Mouse (Mus musculus) kidney, embryonic 14.5 days (tissue): ENCODE data around the gene Cog4. TPM values are rescaled to one million over a fixed set of nuclear protein-coding genes. Genes with fewer than 3 reads are reported as not detected.

Experiments used
- ATAC-seq: fragments of 200-750 bp; cut with Nextera tagmentation; 2 replicates; pipeline ENCODE4 v1.8.0; 2017; ENCODE audit warnings: moderate number of reproducible peaks, mild to moderate bottlenecking, moderate TSS enrichment, moderate library complexity; ENCODE audit not compliant: low FRiP score, low TSS enrichment
- H3K27ac ChIP-seq: fragments of 300-500 bp; sonication (generic); 2 replicates; pipeline ENCODE4 v1.5.1; 2014; ENCODE audit warnings: low read depth, mild to moderate bottlenecking, low read length, moderate library complexity, mixed read lengths
- H3K27me3 ChIP-seq: fragments of 300-500 bp; sonication (generic); 2 replicates; pipeline ENCODE4 v1.6.1; 2014; ENCODE audit warnings: mild to moderate bottlenecking, low read length; ENCODE audit not compliant: control insufficient read depth, insufficient read depth
- H3K36me3 ChIP-seq: fragments of 300-500 bp; sonication (generic); 2 replicates; pipeline ENCODE4 v1.6.1; 2014; ENCODE audit warnings: low read length, mixed read lengths; ENCODE audit not compliant: control insufficient read depth, insufficient read depth
- H3K4me1 ChIP-seq: fragments of 300-500 bp; sonication (generic); 2 replicates; pipeline ENCODE4 v1.6.1; 2014; ENCODE audit warnings: low read length, mixed read lengths; ENCODE audit not compliant: control insufficient read depth, insufficient read depth
- H3K4me2 ChIP-seq: fragments of 300-500 bp; sonication (generic); replicated peaks from 2 replicates; pipeline ENCODE4 v1.6.1; 2014; ENCODE audit warnings: low read depth, mild to moderate bottlenecking, low read length
- H3K4me3 ChIP-seq: fragments of 300-500 bp; sonication (generic); 2 replicates; pipeline ENCODE4 v1.5.1; 2014; ENCODE audit warnings: mild to moderate bottlenecking, low read length
- H3K9ac ChIP-seq: fragments of 300-500 bp; sonication (generic); 2 replicates; pipeline ENCODE4 v1.6.1; 2014; ENCODE audit warnings: low read depth, mild to moderate bottlenecking, low read length, moderate library complexity
- H3K9me3 ChIP-seq: fragments of 300-500 bp; sonication (generic); 2 replicates; pipeline ENCODE4 v1.6.1; 2016; ENCODE audit warnings: low read length; ENCODE audit not compliant: control insufficient read depth
- WGBS: fragments of 180-500 bp; shearing (Covaris S2); extraction: QIAGEN DNeasy Blood & Tissue Kit; methylation state at CpG from one replicate; pipeline ENCODE4 v1.1.7; 2014; 5-methylcytosine and 5-hydroxymethylcytosine counted together
- polyA plus RNA-seq: library from polyadenylated mRNA; unstranded; fragments of >200 nt; fragmentation: Nextera tagmentation; extraction: Ambion mirVana; gene quantifications from 2 replicates; pipeline ENCODE4 v1.2.1, GENCODE M21; 2014

The Cog4 gene
- polyA plus RNA-seq, 1 experiment from 2014 or later, result 69.3 TPM

DNA sequence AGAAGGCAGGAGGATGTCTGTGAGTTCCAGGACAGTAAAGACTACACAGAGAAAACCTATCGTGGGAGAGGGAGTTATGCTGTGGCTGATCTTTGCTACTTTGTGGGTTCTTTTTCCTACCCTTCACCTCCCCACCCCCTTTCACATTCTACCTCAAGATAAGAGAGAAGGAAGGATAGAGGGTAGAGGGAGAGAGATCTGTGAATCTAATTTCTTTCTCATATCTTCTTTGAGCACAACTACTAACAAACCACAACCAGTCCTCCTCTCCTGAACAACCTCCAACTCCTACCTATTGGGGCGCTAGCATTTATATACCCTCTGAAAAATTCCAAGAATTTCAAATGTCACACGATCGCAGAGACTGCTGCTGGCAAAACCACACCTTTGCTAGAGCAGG is 31.5 kb downstream of the Cog4 start:
- H3K4me1 ChIP-seq, result no peaks in the 10 kb centered on the region
- H3K9ac ChIP-seq, result no peak overlapping the region
- WGBS, result 93% methylated on average over 4 of the region's 4 CpGs

DNA sequence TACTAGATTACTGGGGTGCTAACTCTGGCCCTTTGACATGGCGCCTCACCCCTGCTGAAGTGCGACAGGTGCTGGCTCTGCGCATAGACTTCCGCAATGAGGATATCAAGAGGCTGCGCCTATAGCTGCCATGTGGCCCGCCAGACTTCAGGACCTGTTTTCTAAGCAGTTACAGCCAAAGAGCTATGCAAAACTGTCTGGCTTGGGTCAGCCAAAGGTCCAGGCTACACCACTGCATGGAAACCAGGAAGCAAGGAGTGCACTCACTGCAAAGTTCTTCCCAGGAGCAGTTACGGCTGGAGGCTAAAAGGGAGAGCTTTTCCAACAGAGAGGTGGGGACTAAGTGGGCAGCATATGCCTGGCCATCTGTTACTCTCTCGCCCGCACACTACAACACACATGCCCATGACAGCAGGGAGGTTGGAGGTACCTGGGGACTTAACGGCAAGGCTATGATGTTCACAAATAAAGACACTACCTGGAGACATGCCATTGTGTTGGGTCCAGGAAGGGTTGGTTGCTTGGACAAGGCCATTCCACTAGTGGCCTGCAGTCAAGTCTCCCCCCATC is 35.4 kb downstream of the Cog4 start:
- H3K27ac ChIP-seq, result no peak overlapping the region
- ATAC-seq, result no peak
- H3K27me3 ChIP-seq, result no peaks in the 10 kb centered on the region
- 95% methylated on average over 10 of the region's 10 CpGs for WGBS
- H3K4me2 ChIP-seq, result no peak overlapping the region
- H3K36me3 ChIP-seq, result peaks cover 75% of the 10 kb centered on the region
- H3K4me1 ChIP-seq, result no peaks in the 10 kb centered on the region
- H3K9me3 ChIP-seq, result no peaks in the 10 kb centered on the region
- no peak overlapping the region for H3K9ac ChIP-seq
- no peak overlapping the region for H3K4me3 ChIP-seq

More for the DNA sequence above, 31.5 kb downstream of the Cog4 start:
- Histone ChIP-seq H3K9me3 (no peaks in the 10 kb centered on the region), H3K36me3 (peaks cover 88% of the 10 kb centered on the region), H3K4me3 (no peak overlapping the region), H3K4me2 (no peak overlapping the region), H3K27ac (no peak overlapping the region), H3K27me3 (no peaks in the 10 kb centered on the region)
- no peak for ATAC-seq

DNA sequence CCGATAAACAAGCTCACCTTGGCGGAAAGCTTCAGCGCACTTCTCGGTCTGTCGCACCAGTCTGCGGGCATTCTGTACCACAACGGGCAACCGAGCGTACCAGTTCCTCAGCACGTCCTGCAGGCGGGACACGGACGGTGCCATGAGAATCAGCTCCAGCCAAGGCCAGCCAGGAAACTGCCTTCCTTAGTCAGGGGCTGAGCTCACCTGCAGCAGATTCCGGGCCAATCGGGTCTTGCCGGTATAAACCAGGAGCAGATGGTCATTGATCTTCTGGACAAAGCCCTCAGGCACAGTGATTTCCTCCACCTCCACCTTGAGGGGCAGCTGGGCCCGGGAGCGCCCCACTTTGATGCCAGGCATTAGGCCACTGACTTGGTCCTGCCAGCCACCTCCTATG is 37.4 kb downstream of the Cog4 start:
- 89% methylated on average over 18 of the region's 18 CpGs for WGBS
- H3K27me3 ChIP-seq, result no peaks in the 10 kb centered on the region
- no peak overlapping the region for H3K4me2 ChIP-seq
- no peak overlapping the region for H3K4me3 ChIP-seq
- H3K4me1 ChIP-seq, result no peaks in the 10 kb centered on the region
- no peak overlapping the region for H3K9ac ChIP-seq
- ATAC-seq, result no peak
- H3K36me3 ChIP-seq, result peaks cover 66% of the 10 kb centered on the region
- H3K9me3 ChIP-seq, result no peaks in the 10 kb centered on the region
- no peak overlapping the region for H3K27ac ChIP-seq

DNA sequence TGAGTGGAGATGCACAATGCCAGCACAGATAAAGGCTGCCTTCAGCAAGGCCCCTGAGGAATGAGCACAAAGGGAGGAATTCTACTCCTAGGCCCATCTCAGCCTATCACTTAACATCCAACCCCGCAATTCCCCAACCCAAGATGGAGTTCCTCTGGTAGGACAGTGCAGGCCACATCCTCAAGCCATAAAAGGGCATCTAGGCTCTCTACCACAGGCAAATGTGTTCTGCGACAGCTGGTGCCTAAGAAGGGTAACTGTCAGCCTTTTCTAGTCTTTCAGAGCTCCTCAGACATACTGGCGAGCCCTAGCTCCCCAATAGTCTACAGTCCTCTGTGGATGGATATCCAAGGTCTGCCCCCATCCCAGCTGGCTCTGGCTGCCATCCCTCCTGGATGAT is 40.2 kb downstream of the Cog4 start:
- no peak overlapping the region for H3K4me2 ChIP-seq
- WGBS, result 91% methylated on average over 3 of the region's 3 CpGs
- no peak for ATAC-seq
- no peak overlapping the region for H3K27ac ChIP-seq
- peaks cover 45% of the 10 kb centered on the region for H3K36me3 ChIP-seq
- H3K4me3 ChIP-seq, result no peak overlapping the region
- no peaks in the 10 kb centered on the region for H3K27me3 ChIP-seq
- H3K9me3 ChIP-seq, result no peaks in the 10 kb centered on the region
- H3K4me1 ChIP-seq, result no peaks in the 10 kb centered on the region
- H3K9ac ChIP-seq, result no peak overlapping the region

DNA sequence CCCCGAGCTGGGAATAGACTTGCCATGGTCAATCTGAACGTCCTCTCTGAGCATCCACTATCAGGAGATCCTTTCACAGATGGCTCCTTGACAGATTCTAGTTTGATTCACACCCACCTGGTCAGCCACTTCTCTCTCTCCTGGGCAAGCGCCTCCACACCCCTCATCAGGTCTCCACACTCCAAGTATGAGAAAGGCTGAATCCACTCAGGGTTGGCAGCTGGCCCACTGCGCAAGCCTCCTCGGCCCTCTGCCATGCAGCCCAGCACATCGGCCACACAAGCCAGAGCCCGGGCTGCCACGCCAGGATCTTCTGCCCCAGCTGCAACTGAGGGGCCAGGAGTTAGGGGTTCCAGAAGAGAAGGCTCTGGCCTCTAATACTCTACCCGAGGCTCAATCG is 41.2 kb downstream of the Cog4 start:
- no peaks in the 10 kb centered on the region for H3K9me3 ChIP-seq
- no peak overlapping the region for H3K9ac ChIP-seq
- peaks cover 36% of the 10 kb centered on the region for H3K36me3 ChIP-seq
- no peak overlapping the region for H3K4me3 ChIP-seq
- H3K27me3 ChIP-seq, result no peaks in the 10 kb centered on the region
- H3K4me1 ChIP-seq, result no peaks in the 10 kb centered on the region
- ATAC-seq, result no peak
- WGBS, result 93% methylated on average over 10 of the region's 10 CpGs
- H3K27ac ChIP-seq, result no peak overlapping the region
- H3K4me2 ChIP-seq, result no peak overlapping the region

DNA sequence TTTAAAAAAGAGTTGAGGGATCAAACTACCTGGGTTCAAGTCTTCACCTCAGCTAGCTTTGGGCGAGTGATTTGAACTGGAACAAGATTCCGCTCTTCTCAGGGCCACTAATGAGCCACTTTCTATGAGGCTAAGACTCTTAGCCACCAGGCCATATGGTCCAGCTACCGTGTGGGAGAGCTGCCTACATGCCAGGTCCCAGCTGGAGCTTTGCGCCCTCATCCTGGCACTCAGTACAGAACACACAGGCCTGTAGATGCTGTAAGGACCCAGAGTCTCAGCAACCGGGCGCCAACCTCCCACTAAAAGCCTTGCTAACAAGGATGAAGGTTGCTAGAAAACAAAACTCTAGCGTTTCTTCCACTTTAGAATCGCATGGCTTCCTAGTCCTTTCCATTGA is 42.0 kb downstream of the Cog4 start:
- no peak overlapping the region for H3K4me3 ChIP-seq
- H3K9ac ChIP-seq, result no peak overlapping the region
- no peak overlapping the region for H3K27ac ChIP-seq
- peaks cover 29% of the 10 kb centered on the region for H3K36me3 ChIP-seq
- no peaks in the 10 kb centered on the region for H3K4me1 ChIP-seq
- WGBS, result 92% methylated on average over 8 of the region's 8 CpGs
- no peak overlapping the region for H3K4me2 ChIP-seq
- no peaks in the 10 kb centered on the region for H3K9me3 ChIP-seq
- ATAC-seq, result no peak
- H3K27me3 ChIP-seq, result no peaks in the 10 kb centered on the region

DNA sequence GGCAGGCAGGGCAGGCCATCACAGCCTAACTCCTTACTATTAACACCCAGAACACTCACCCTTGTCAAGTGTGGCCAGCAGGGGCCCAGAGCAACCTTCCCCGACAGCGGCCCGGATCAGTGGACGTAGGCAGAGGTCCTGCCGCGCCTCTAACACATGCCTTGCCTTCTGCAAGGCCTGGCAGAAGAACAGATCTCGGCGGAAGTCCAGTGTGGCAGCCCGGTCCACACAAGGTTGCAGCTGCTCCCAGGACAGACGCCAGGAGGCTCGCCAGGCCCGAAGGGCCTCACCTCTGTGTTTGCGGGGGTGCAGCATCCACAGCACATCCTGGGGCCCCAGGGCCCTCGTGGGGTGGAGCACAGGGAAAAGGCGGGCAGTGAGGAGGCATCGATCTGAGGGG is 42.5 kb downstream of the Cog4 start:
- H3K36me3 ChIP-seq, result peaks cover 26% of the 10 kb centered on the region

DNA sequence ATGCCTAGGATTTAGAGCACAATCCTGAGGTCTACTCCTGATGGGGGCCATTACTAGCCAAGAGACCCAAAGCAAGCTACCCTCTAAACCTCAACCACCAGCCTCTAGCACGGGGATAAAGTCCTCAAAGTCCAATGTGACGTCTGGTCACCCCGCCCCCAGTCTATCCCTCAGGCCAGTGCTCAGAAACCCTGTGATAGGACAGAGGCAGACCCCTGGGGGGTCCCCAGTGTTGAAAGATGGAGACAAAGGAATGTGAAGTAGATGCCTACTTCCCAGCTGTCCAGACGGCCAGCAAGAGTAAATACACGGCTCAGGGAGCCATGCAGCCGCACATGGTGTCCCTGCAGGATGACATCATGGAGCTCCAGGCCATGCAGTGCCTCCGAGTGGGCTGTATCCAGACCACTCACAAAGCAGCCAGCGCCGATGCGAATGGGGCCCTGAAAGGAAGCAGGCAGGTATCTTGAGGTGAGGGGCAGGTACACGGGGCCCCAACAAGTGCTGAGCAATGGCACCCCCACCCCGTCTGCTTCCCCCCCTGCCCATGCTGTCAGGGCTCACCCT is 43.6 kb downstream of the Cog4 start:
- no peaks in the 10 kb centered on the region for H3K4me1 ChIP-seq
- no peaks in the 10 kb centered on the region for H3K9me3 ChIP-seq
- H3K27me3 ChIP-seq, result no peaks in the 10 kb centered on the region
- no peak for ATAC-seq
- no peak overlapping the region for H3K4me3 ChIP-seq
- 79% methylated on average over 12 of the region's 12 CpGs for WGBS
- no peak overlapping the region for H3K4me2 ChIP-seq
- no peak overlapping the region for H3K27ac ChIP-seq
- peaks cover 19% of the 10 kb centered on the region for H3K36me3 ChIP-seq
- no peak overlapping the region for H3K9ac ChIP-seq

More for the DNA sequence above, 42.5 kb downstream of the Cog4 start:
- no peak overlapping the region for H3K27ac ChIP-seq
- no peak overlapping the region for H3K4me2 ChIP-seq
- H3K9ac ChIP-seq, result no peak overlapping the region
- no peak for ATAC-seq
- no peak overlapping the region for H3K4me3 ChIP-seq
- 89% methylated on average over 16 of the region's 16 CpGs for WGBS
- H3K27me3 ChIP-seq, result no peaks in the 10 kb centered on the region
- H3K9me3 ChIP-seq, result no peaks in the 10 kb centered on the region
- no peaks in the 10 kb centered on the region for H3K4me1 ChIP-seq

DNA sequence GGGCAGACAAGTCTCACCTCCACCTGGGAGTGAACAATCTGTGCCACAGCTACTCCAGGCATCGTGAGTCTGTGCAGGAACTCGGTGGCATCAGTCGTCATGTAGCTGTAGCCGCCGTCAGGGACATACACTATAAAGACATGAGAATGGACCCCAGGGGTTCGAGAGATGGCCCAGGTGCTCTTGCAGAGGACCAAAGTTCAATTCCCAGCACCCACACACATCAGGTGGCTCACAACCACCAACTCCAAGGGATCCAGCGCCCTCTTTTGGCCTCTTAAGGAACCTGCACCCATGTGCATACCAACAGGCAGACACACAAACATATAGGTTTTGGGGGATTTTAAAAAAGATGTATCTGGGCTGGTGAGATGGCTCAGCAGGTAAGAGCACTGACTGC is 45.6 kb downstream of the Cog4 start:
- Histone ChIP-seq H3K4me3 (no peak overlapping the region), H3K9me3 (no peaks in the 10 kb centered on the region), H3K4me2 (no peak overlapping the region), H3K36me3 (peaks cover 16% of the 10 kb centered on the region), H3K27me3 (no peaks in the 10 kb centered on the region), H3K27ac (no peak overlapping the region), H3K9ac (no peak overlapping the region), H3K4me1 (no peaks in the 10 kb centered on the region)
- WGBS, result 92% methylated on average over 7 of the region's 7 CpGs
- no peak for ATAC-seq
